Mouse (Mus musculus) myocyte (in vitro differentiated cells): ENCODE data around the gene Tfg.

ENCODE experiments used
- MAX ChIP-seq: IDR thresholded peaks from one replicate; pipeline ENCODE4 v1.6.1; 2011; ENCODE audit warnings: low read depth, mild to moderate bottlenecking, control low read depth
- MYOD1 ChIP-seq, 3 experiments: IDR thresholded peaks; one replicate each; pipeline ENCODE4 v1.6.1; 2011; ENCODE audit warnings: control low read depth in 2 of 3, low read depth in 2 of 3, mild to moderate bottlenecking in 2 of 3, moderate library complexity in 1 of 3; ENCODE audit not compliant: insufficient read length in 2 of 3, control insufficient read depth in 1 of 3
- MYOG ChIP-seq, 3 experiments: IDR thresholded peaks; one replicate each; pipeline ENCODE4 v1.6.1; 2011; ENCODE audit warnings: control low read depth in 2 of 3, low read depth in 2 of 3, mild to moderate bottlenecking in 2 of 3; ENCODE audit not compliant: insufficient read length in 2 of 3, control insufficient read depth in 1 of 3, insufficient read depth in 1 of 3
- POLR2A ChIP-seq: IDR thresholded peaks from one replicate; pipeline ENCODE4 v1.6.1; 2011; ENCODE audit warnings: low read depth, mild to moderate bottlenecking, control low read depth, moderate library complexity; ENCODE audit not compliant: insufficient read length
- POLR2AphosphoS2 ChIP-seq: IDR thresholded peaks from one replicate; pipeline ENCODE4 v1.6.1; 2011; ENCODE audit warnings: low read depth, control low read depth; ENCODE audit not compliant: insufficient read length
- SRF ChIP-seq: IDR thresholded peaks from one replicate; pipeline ENCODE4 v1.6.1; 2011; ENCODE audit warnings: low read depth; ENCODE audit not compliant: control insufficient read depth, insufficient read length
- TCF12 ChIP-seq: IDR thresholded peaks from one replicate; pipeline ENCODE4 v1.6.1; 2011; ENCODE audit warnings: mild to moderate bottlenecking, control low read depth; ENCODE audit not compliant: poor library complexity, insufficient read depth, severe bottlenecking

- TF ChIP-seq POLR2A (no peak), POLR2AphosphoS2 (no peak), MYOD1 (IDR thresholded peaks at IDR 0.05; ENCODE audit: control insufficient read depth in 1 of 3, insufficient read length in 2 of 3, low read depth in 2 of 3) (no peak), SRF (no peak), MYOG (IDR thresholded peaks at IDR 0.05; ENCODE audit: control insufficient read depth in 1 of 3, insufficient read depth in 1 of 3, insufficient read length in 2 of 3, low read depth in 2 of 3) (no peak), TCF12 (no peak), MAX (no peak)
Measured at GRCm38 (mm10) chr16:56700898-56701297, 16.4 kb downstream of the Tfg start.
